Mouse (Mus musculus): ENCODE measurements around the gene Emx1.

DNA sequence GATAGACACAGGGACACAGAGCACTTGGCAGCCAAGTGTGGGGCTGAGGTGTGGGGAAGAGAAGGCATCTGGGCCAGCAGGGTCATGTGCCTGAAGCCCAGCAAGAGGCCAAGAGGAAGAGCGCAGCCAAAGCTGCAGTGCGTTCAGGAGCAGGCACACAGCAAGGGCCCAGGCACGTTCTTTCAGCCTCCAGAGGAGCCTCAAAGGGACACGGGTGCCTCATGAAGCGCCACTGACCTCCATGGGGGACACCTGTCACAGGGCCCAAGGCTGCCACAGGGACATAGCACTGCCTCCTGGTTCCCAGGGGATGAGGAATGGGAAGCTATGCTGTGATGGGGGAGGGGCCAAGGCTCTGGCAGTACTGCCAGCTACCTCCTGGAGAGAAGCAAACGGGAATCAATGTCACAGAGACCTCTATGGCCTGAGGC, 63.6 kb downstream of the Emx1 start:
- TF ChIP-seq POLR2A (IDR thresholded peaks at IDR 0.05; ENCODE audit: low read depth, low read length) (no peak), CTCF (IDR thresholded peaks at IDR 0.05; ENCODE audit: extremely low read depth, insufficient read depth, insufficient read length, insufficient replicate concordance) (no peak)

Measured in spleen, adult 2 months (tissue).